Mouse (Mus musculus): ENCODE measurements around the gene Fam198a. TPM values are rescaled to one million over a fixed set of nuclear protein-coding genes. Genes with fewer than 3 reads are reported as not detected.

Fam198a gene
- polyA plus RNA-seq, 1 experiment from 2014 or later: 2.5 TPM

DNA sequence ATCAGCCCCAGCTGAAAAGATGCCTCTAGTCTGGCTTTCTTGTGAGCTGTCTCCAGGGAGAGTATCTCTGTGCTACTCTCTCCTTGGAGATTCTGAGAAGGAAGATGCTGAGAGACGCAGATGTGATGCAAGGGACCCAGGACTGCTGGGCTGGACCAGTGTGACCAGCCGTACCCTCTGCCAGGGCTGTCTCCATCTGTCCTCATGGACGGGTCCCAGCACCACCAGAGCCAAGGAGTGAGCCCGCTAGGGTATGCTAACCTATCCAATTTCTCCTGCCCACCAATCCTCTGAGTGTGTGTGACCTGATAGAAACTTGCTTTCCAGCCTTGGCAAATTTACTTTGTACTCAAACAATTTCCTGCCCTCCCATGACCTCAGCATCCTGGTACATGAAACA, 38.0 kb upstream of the Fam198a start:
- 70% methylated on average over 4 of the region's 4 CpGs for WGBS
- Histone ChIP-seq H3K36me3 (no peaks in the 10 kb centered on the region), H3K4me1 (no peaks in the 10 kb centered on the region), H3K4me3 (no peak overlapping the region), H3K9me3 (no peaks in the 10 kb centered on the region), H3K27ac (no peak overlapping the region), H3K27me3 (no peaks in the 10 kb centered on the region), H3K4me2 (no peak overlapping the region), H3K9ac (no peak overlapping the region)
- ATAC-seq (ENCODE audit: borderline replicate concordance, extremely low read depth, low FRiP score, low TSS enrichment): no peak

DNA sequence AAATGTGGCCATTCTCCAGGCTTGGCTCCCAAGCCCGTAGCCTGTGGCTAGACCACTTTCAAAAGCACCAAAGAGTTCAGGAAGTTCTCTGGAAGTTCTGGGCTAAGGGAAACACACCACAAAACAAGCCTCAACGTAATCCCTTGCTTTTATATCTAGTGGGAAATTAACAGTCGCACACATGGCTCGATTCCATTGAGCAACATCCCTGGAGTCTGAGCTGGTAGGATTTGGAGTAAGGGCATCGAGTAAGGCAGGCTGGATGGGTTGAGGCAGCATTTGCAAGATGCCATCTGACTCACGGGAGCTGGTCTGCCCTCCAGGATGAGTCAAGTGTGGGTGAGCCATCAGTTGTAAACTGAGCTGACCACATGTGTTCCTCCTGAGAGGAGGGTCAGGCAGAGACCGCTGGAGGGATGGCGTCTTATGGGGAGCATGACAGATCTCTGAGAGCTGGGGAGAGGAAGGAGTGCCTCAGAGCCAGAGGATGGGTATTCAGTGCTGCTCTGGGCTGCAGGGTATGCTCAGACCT, 36.5 kb upstream of the Fam198a start:
- Histone ChIP-seq H3K4me2 (no peak overlapping the region), H3K9ac (no peak overlapping the region), H3K27me3 (no peaks in the 10 kb centered on the region), H3K4me3 (no peak overlapping the region), H3K9me3 (no peaks in the 10 kb centered on the region), H3K4me1 (no peaks in the 10 kb centered on the region), H3K27ac (no peak overlapping the region), H3K36me3 (no peaks in the 10 kb centered on the region)
- WGBS: 74% methylated on average over 8 of the region's 8 CpGs
- ATAC-seq (ENCODE audit: borderline replicate concordance, extremely low read depth, low FRiP score, low TSS enrichment): no peak

GRCm38 (mm10) chr9:121915056-121915455, 35.7 kb upstream of the Fam198a start:
- Histone ChIP-seq H3K27me3 (no peaks in the 10 kb centered on the region), H3K27ac (no peak overlapping the region), H3K9me3 (no peaks in the 10 kb centered on the region), H3K9ac (no peak overlapping the region), H3K4me3 (no peak overlapping the region), H3K4me1 (no peaks in the 10 kb centered on the region), H3K4me2 (no peak overlapping the region), H3K36me3 (no peaks in the 10 kb centered on the region)
- 80% methylated on average over 10 of the region's 10 CpGs for WGBS
- no peak for ATAC-seq (ENCODE audit: borderline replicate concordance, extremely low read depth, low FRiP score, low TSS enrichment)

DNA sequence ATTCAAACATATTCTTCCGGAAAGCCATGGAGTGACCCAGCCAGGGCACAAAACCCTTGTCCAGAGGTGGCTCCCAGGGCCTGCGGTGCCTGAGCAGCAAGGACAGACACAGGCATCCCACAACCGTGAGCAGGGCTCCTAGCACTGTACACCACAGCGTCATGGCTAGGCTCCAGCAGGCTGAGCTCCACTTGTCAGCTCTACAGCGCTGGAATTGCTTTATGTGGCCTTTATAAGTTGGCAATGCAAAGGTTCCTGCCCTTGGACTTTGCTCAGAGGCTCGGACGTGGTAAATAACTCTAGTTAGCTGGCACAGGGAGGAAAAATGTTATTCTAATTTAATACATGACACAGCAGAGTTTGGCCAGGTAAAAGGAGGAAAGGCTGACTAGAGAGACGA, 34.7 kb upstream of the Fam198a start, which contains the start of gene Cyp8b1:
Gene Cyp8b1, minus strand, starts transcription at position 204 of the 400 bp plus-strand sequence.
- Histone ChIP-seq H3K36me3 (no peaks in the 10 kb centered on the region), H3K9me3 (no peaks in the 10 kb centered on the region), H3K4me3 (no peak within 1 kb of the TSS), H3K27ac (no peak within 1 kb of the TSS), H3K27me3 (no peaks in the 10 kb centered on the region), H3K4me1 (no peaks in the 10 kb centered on the region), H3K9ac (no peak within 1 kb of the TSS), H3K4me2 (no peak within 1 kb of the TSS)
- 67% methylated on average over 8 of the region's 8 CpGs for WGBS
- no peak for ATAC-seq (ENCODE audit: borderline replicate concordance, extremely low read depth, low FRiP score, low TSS enrichment)

DNA sequence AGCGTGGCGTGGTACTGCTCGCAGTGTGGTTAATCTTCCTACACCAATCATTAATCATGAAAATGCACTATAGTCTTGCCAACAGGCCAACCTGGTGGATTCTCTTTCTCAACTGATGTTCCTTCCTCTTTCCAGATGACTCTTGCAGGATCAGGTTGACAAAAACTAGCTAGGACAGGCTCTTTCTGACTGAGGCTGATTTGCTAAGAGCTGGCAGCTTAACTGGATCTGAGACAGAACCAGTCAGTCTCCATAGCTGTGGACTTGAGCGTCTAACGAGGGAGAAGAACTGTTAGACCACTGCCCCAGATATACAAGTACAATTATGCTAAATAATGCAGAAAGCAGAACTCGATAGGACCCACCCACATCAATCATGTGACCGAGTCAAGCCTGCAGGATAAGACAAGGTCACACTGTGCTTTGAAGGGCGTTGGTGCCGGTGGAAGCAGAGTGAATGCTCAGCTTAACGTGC, 31.7 kb upstream of the Fam198a start:
- ATAC-seq (ENCODE audit: borderline replicate concordance, extremely low read depth, low FRiP score, low TSS enrichment): no peak
- 63% methylated on average over 10 of the region's 10 CpGs for WGBS
- no peaks in the 10 kb centered on the region for H3K36me3 ChIP-seq

GRCm38 (mm10) chr9:121923443-121923842, 27.3 kb upstream of the Fam198a start:
- 78% methylated on average over 8 of the region's 8 CpGs for WGBS
- Histone ChIP-seq H3K27me3 (no peaks in the 10 kb centered on the region; the same call in 1 of the 2 replicates), H3K4me1 (no peaks in the 10 kb centered on the region), H3K9me3 (no peaks in the 10 kb centered on the region), H3K4me3 (no peak overlapping the region), H3K27ac (no peak overlapping the region), H3K9ac (no peak overlapping the region), H3K4me2 (no peak overlapping the region), H3K36me3 (no peaks in the 10 kb centered on the region)
- no peak for ATAC-seq (ENCODE audit: borderline replicate concordance, extremely low read depth, low FRiP score, low TSS enrichment)

More for the DNA sequence above, 31.7 kb upstream of the Fam198a start:
- Histone ChIP-seq H3K4me2 (no peak overlapping the region), H3K9ac (no peak overlapping the region), H3K27me3 (no peaks in the 10 kb centered on the region), H3K4me3 (no peak overlapping the region), H3K4me1 (no peaks in the 10 kb centered on the region), H3K9me3 (no peaks in the 10 kb centered on the region), H3K27ac (no peak overlapping the region)

- 80% methylated on average over 5 of the region's 5 CpGs for WGBS
- no peak overlapping the region for H3K9ac ChIP-seq
- H3K27me3 ChIP-seq: no peaks in the 10 kb centered on the region; the same call in 1 of the 2 replicates
- no peaks in the 10 kb centered on the region for H3K9me3 ChIP-seq
- no peak overlapping the region for H3K4me3 ChIP-seq
- no peak overlapping the region for H3K27ac ChIP-seq
- ATAC-seq (ENCODE audit: borderline replicate concordance, extremely low read depth, low FRiP score, low TSS enrichment): no peak
- H3K4me1 ChIP-seq: no peaks in the 10 kb centered on the region
- H3K36me3 ChIP-seq: no peaks in the 10 kb centered on the region
- no peak overlapping the region for H3K4me2 ChIP-seq
Observed at GRCm38 (mm10) chr9:121923906-121924305, 26.9 kb upstream of the Fam198a start.

DNA sequence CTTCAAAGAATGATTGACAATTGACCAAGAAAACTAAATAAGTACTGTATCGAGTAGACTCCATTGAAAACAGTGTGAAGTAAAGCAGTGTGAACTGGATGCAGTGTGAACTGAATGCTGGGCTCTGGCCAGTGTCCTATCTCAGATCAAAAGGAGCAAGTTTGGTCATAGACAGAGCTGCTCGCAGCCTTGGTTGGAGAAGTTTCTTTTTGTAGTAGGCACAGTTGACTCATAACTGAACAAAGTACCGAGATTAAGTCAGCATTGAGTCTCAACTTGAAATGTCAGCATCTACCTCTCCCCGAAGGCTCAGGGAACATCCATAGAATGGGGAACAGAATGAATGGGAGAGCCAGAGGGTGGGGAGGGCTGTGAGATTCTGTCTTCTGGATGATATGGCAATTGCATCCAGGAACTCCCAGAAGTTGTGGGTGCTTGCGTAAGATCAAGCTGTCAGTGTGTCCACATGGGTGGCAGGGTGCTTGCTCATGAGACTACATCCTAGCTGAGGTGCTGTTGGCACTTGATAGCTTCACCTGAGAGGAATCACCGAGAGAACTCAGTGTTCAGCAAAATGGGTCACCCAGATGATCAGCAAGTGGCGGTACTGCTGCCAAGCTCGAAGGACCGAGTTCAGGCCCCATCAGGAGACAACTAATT, 25.8 kb upstream of the Fam198a start:
- no peak overlapping the region for H3K9ac ChIP-seq
- H3K4me2 ChIP-seq: no peak overlapping the region
- H3K27ac ChIP-seq: no peak overlapping the region
- ATAC-seq (ENCODE audit: borderline replicate concordance, extremely low read depth, low FRiP score, low TSS enrichment): no peak
- 84% methylated on average over 9 of the region's 9 CpGs for WGBS
- no peaks in the 10 kb centered on the region for H3K4me1 ChIP-seq
- H3K4me3 ChIP-seq: no peak overlapping the region
- no peaks in the 10 kb centered on the region; the same call in 1 of the 2 replicates for H3K27me3 ChIP-seq
- H3K36me3 ChIP-seq: no peaks in the 10 kb centered on the region
- no peaks in the 10 kb centered on the region for H3K9me3 ChIP-seq

DNA sequence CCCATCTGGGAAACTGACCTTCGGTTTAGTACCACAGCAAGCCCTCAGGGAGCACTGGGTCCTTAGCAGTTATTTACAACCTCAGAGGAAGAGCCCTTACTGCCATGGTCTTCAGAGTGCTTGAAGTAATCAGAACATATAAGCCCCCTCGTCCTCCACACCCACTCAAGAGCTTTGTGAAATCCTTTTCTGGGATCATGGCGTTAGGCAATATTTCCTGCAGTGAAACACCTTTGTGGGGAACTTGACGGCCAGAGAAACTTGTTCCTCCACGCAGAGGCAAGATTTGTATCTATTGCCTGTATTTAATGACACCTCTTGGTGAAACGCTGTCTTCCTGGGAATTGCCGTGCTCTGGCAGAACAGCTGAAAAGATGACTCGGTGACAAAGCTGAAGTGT, 24.8 kb upstream of the Fam198a start:
- WGBS: 41% methylated on average over 8 of the region's 8 CpGs
- no peaks in the 10 kb centered on the region; the same call in 1 of the 2 replicates for H3K27me3 ChIP-seq
- ATAC-seq (ENCODE audit: borderline replicate concordance, extremely low read depth, low FRiP score, low TSS enrichment): no peak

GRCm38 (mm10) chr9:121926634-121927405, 24.0 kb upstream of the Fam198a start:
- 44% methylated on average over 11 of the region's 11 CpGs for WGBS
- Histone ChIP-seq H3K4me3 (no peak overlapping the region), H3K4me2 (no peak overlapping the region), H3K36me3 (no peaks in the 10 kb centered on the region), H3K9ac (no peak overlapping the region), H3K27me3 (no peaks in the 10 kb centered on the region; the same call in 1 of the 2 replicates), H3K4me1 (no peaks in the 10 kb centered on the region), H3K9me3 (no peaks in the 10 kb centered on the region), H3K27ac (no peak overlapping the region)
- no peak for ATAC-seq (ENCODE audit: borderline replicate concordance, extremely low read depth, low FRiP score, low TSS enrichment)

More for the DNA sequence above, 24.8 kb upstream of the Fam198a start:
- Histone ChIP-seq H3K27ac (no peak overlapping the region), H3K9me3 (no peaks in the 10 kb centered on the region), H3K4me3 (no peak overlapping the region), H3K4me1 (no peaks in the 10 kb centered on the region), H3K4me2 (no peak overlapping the region), H3K9ac (no peak overlapping the region), H3K36me3 (no peaks in the 10 kb centered on the region)

GRCm38 (mm10) chr9:121927721-121928120, 23.1 kb upstream of the Fam198a start:
- 56% methylated on average over 7 of the region's 7 CpGs for WGBS
- Histone ChIP-seq H3K27ac (no peak overlapping the region), H3K9ac (no peak overlapping the region), H3K4me3 (no peak overlapping the region), H3K4me2 (no peak overlapping the region), H3K36me3 (no peaks in the 10 kb centered on the region), H3K4me1 (no peaks in the 10 kb centered on the region), H3K9me3 (no peaks in the 10 kb centered on the region), H3K27me3 (no peaks in the 10 kb centered on the region; the same call in 1 of the 2 replicates)
- no peak for ATAC-seq (ENCODE audit: borderline replicate concordance, extremely low read depth, low FRiP score, low TSS enrichment)

DNA sequence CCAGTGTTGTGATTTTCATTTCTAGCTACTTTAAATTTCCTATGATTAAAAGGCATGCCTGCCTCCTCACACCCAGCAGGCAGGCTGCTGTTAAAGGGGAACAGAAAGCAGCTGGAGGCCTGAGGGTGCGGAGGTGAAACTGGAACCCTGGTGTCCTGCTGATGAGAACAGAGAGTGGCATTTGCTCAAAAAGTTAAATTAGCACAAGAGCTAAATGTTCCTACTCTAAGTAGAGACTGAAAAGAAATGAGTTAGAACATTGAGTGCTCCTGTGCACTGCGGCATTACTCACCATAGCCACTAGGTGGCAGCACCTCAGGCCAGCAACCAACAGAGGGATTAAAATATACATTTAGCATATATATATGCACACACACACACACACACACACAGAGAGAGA, 22.3 kb upstream of the Fam198a start:
- H3K27ac ChIP-seq: no peak overlapping the region
- H3K4me1 ChIP-seq: no peaks in the 10 kb centered on the region
- H3K36me3 ChIP-seq: no peaks in the 10 kb centered on the region
- H3K9me3 ChIP-seq: no peaks in the 10 kb centered on the region
- H3K9ac ChIP-seq: no peak overlapping the region
- 24% methylated on average over 2 of the region's 2 CpGs for WGBS
- H3K4me3 ChIP-seq: no peak overlapping the region
- H3K4me2 ChIP-seq: no peak overlapping the region
- H3K27me3 ChIP-seq: no peaks in the 10 kb centered on the region; the same call in 1 of the 2 replicates
- ATAC-seq (ENCODE audit: borderline replicate concordance, extremely low read depth, low FRiP score, low TSS enrichment): no peak
